Mouse (Mus musculus) heart, postnatal 0 days (tissue): Measurements from ENCODE around the gene Tmco4. TPM values are rescaled to one million over a fixed set of nuclear protein-coding genes. Genes with fewer than 3 reads are reported as not detected.

ENCODE experiments used
- ATAC-seq: fragments of 200-750 bp; cut with Nextera tagmentation; 2 replicates; pipeline ENCODE4 v1.8.0; 2017; ENCODE audit warnings: low read depth, moderate number of reproducible peaks, moderate library complexity; ENCODE audit not compliant: insufficient read depth
- DNase-seq: peaks from one replicate; pipeline ENCODE4 v3.0.0-alpha.2; 2016; ENCODE audit warnings: low spot score
- H3K27ac ChIP-seq: fragments of 300-500 bp; sonication (generic); 2 replicates; pipeline ENCODE4 v1.5.1; 2014; ENCODE audit warnings: low read depth, mild to moderate bottlenecking
- H3K27me3 ChIP-seq: fragments of 300-500 bp; sonication (generic); 2 replicates; pipeline ENCODE4 v1.6.1; 2014; ENCODE audit warnings: low read length, mixed read lengths; ENCODE audit not compliant: control insufficient read depth, insufficient read depth
- H3K36me3 ChIP-seq: fragments of 300-500 bp; sonication (generic); replicated peaks from 2 replicates; pipeline ENCODE4 v1.6.1; 2014; ENCODE audit warnings: low read length, mixed read lengths; ENCODE audit not compliant: control insufficient read depth, insufficient read depth
- H3K4me1 ChIP-seq: fragments of 300-500 bp; sonication (generic); 2 replicates; pipeline ENCODE4 v1.6.1; 2014; ENCODE audit warnings: antibody characterized with exemption; ENCODE audit not compliant: control insufficient read depth, insufficient read depth
- H3K4me2 ChIP-seq: fragments of 300-500 bp; sonication (generic); 2 replicates; pipeline ENCODE4 v1.6.1; 2014; ENCODE audit warnings: low read depth, mild to moderate bottlenecking, low read length, moderate library complexity
- H3K4me3 ChIP-seq: fragments of 300-500 bp; sonication (generic); 2 replicates; pipeline ENCODE4 v1.5.1; 2014; ENCODE audit warnings: low read depth, low read length
- H3K9ac ChIP-seq: fragments of 300-500 bp; sonication (generic); replicated peaks from 2 replicates; pipeline ENCODE4 v1.6.1; 2014; ENCODE audit warnings: low read depth, low read length, mixed read lengths
- H3K9me3 ChIP-seq: fragments of 300-500 bp; sonication (generic); replicated peaks from 2 replicates; pipeline ENCODE4 v1.6.1; 2016; ENCODE audit warnings: low read length; ENCODE audit not compliant: control insufficient read depth
- CTCF ChIP-seq: IDR thresholded peaks from 2 replicates; pipeline ENCODE4 v1.5.1; 2016; ENCODE audit warnings: antibody characterized with exemption, control low read depth, low read depth
- EP300 ChIP-seq: IDR thresholded peaks from 2 replicates; pipeline ENCODE4 v1.6.1; 2016; ENCODE audit warnings: antibody characterized with exemption, low read depth
- WGBS: fragments of 180-500 bp; shearing (Covaris S2); extraction: QIAGEN DNeasy Blood & Tissue Kit; methylation state at CpG from one replicate; pipeline ENCODE4 v1.1.7; 2014; 5-methylcytosine and 5-hydroxymethylcytosine counted together
- polyA plus RNA-seq: library from polyadenylated mRNA; unstranded; fragments of >200 nt; fragmentation: Nextera tagmentation; extraction: Ambion mirVana; gene quantifications from 2 replicates; pipeline ENCODE4 v1.2.1, GENCODE M21; 2015
- total RNA-seq: library from RNA; depleted of rRNA; stranded (reverse); fragments of >200 nt; gene quantifications from 2 replicates; pipeline ENCODE4 v1.2.3, GENCODE M21; 2014; ENCODE audit warnings: low replicate concordance; rRNA removed

The Tmco4 gene
- 16.9 and 18.8 TPM in 2 replicates for total RNA-seq
- polyA plus RNA-seq: 6.2 and 7.7 TPM in 2 replicates

- WGBS: 1% methylated on average over 59 of the region's 60 CpGs
- Histone ChIP-seq H3K4me3 (peak within 1 kb of the TSS; percentile 62), H3K9me3 (no peaks in the 10 kb centered on the region), H3K4me2 (peak within 1 kb of the TSS; percentile 91), H3K27ac (peak within 1 kb of the TSS; percentile 94), H3K27me3 (no peaks in the 10 kb centered on the region), H3K36me3 (no peaks in the 10 kb centered on the region), H3K9ac (peak within 1 kb of the TSS; percentile 83), H3K4me1 (peaks cover 21% of the 10 kb centered on the region; the same call in 1 of the 2 replicates)
- peak; percentile 72 for ATAC-seq
- DNase-seq: peak; percentile 82
- TF ChIP-seq CTCF (no peak), EP300 (no peak)
These were observed at the start of gene Tmco4 for GRCm38 (mm10) chr4:138972827-138973718. TSS of gene Tmco4 (plus strand) at chr4:138972888.

GRCm38 (mm10) chr4:138925561-138925960, 47.1 kb upstream of the Tmco4 start:
- Histone ChIP-seq H3K4me3 (no peak overlapping the region), H3K36me3 (no peaks in the 10 kb centered on the region), H3K9me3 (no peaks in the 10 kb centered on the region), H3K27ac (no peak overlapping the region), H3K9ac (no peak overlapping the region), H3K4me1 (no peaks in the 10 kb centered on the region), H3K27me3 (0 out of 2 replicates have a peak, but pooled peaks cover 8% of the 10 kb centered on the region), H3K4me2 (no peak overlapping the region)
- no peak for DNase-seq
- 23% methylated on average over 2 of the region's 2 CpGs for WGBS
- TF ChIP-seq EP300 (no peak), CTCF (no peak)
- no peak for ATAC-seq

GRCm38 (mm10) chr4:138933862-138934261, 38.8 kb upstream of the Tmco4 start:
- Histone ChIP-seq H3K27ac (no peak overlapping the region), H3K9ac (no peak overlapping the region), H3K4me2 (no peak overlapping the region), H3K27me3 (no peaks in the 10 kb centered on the region), H3K36me3 (no peaks in the 10 kb centered on the region), H3K4me3 (no peak overlapping the region), H3K4me1 (0 out of 2 replicates have a peak, but pooled peaks cover 9% of the 10 kb centered on the region), H3K9me3 (no peaks in the 10 kb centered on the region)
- TF ChIP-seq EP300 (no peak), CTCF (no peak)
- WGBS: 38% methylated on average over 3 of the region's 3 CpGs
- ATAC-seq: no peak
- no peak for DNase-seq

- ATAC-seq: no peak
- H3K4me2 ChIP-seq: no peak overlapping the region
- no peak overlapping the region for H3K4me3 ChIP-seq
- H3K9me3 ChIP-seq: no peaks in the 10 kb centered on the region
- no peak overlapping the region for H3K27ac ChIP-seq
- no peaks in the 10 kb centered on the region for H3K36me3 ChIP-seq
- WGBS: 80% methylated on average over 11 of the region's 11 CpGs
- 0 out of 2 replicates have a peak, but pooled peaks cover 11% of the 10 kb centered on the region for H3K4me1 ChIP-seq
- H3K9ac ChIP-seq: no peak overlapping the region
- no peaks in the 10 kb centered on the region for H3K27me3 ChIP-seq
- TF ChIP-seq CTCF: no peak
- DNase-seq: no peak
These were observed 38.1 kb upstream of the Tmco4 start for GRCm38 (mm10) chr4:138934456-138935145.

- Histone ChIP-seq H3K4me3 (no peak overlapping the region), H3K27me3 (no peaks in the 10 kb centered on the region), H3K36me3 (no peaks in the 10 kb centered on the region), H3K4me1 (0 out of 2 replicates have a peak, but pooled peaks cover 11% of the 10 kb centered on the region), H3K4me2 (no peak overlapping the region), H3K27ac (no peak overlapping the region), H3K9ac (no peak overlapping the region), H3K9me3 (no peaks in the 10 kb centered on the region)
- DNase-seq (no peak), ATAC-seq (no peak)
- no peak for TF ChIP-seq CTCF
- TF ChIP-seq EP300: no peak
- 54% methylated on average over 10 of the region's 10 CpGs for WGBS
These were observed 34.0 kb upstream of the Tmco4 start for GRCm38 (mm10) chr4:138938495-138939269.
